Mouse (Mus musculus) midbrain, embryonic 12.5 days (tissue): ENCODE data around the gene Soat1. TPM values are rescaled to one million over a fixed set of nuclear protein-coding genes. Genes with fewer than 3 reads are reported as not detected.
"Not testable (repeated sequence)": the region's sequence is repeated elsewhere in the genome, so short reads cannot be mapped to it uniquely, and the experiment has no call there.

ENCODE experiments used
- ATAC-seq: fragments of 200-750 bp; cut with Nextera tagmentation; 2 replicates; pipeline ENCODE4 v1.8.0; 2017; ENCODE audit warnings: low read depth, moderate TSS enrichment, moderate library complexity; ENCODE audit not compliant: low FRiP score
- H3K27ac ChIP-seq: fragments of 300-500 bp; sonication (generic); replicated peaks from 2 replicates; pipeline ENCODE4 v1.5.1; 2016; ENCODE audit warnings: mild to moderate bottlenecking
- H3K27me3 ChIP-seq: fragments of 300-500 bp; sonication (generic); 2 replicates; pipeline ENCODE4 v1.6.1; 2016; ENCODE audit warnings: mild to moderate bottlenecking
- H3K36me3 ChIP-seq: fragments of 300-500 bp; sonication (generic); 2 replicates; pipeline ENCODE4 v1.6.1; 2016
- H3K4me1 ChIP-seq: fragments of 300-500 bp; sonication (generic); 2 replicates; pipeline ENCODE4 v1.6.1; 2016
- H3K4me2 ChIP-seq: fragments of 300-500 bp; sonication (generic); replicated peaks from 2 replicates; pipeline ENCODE4 v1.6.1; 2016; ENCODE audit warnings: mild to moderate bottlenecking, moderate library complexity
- H3K4me3 ChIP-seq: fragments of 300-500 bp; sonication (generic); 2 replicates; pipeline ENCODE4 v1.5.1; 2016; ENCODE audit warnings: mild to moderate bottlenecking
- H3K9ac ChIP-seq: fragments of 300-500 bp; sonication (generic); replicated peaks from 2 replicates; pipeline ENCODE4 v1.6.1; 2016; ENCODE audit warnings: mild to moderate bottlenecking, moderate library complexity
- H3K9me3 ChIP-seq: fragments of 300-500 bp; sonication (generic); 2 replicates; pipeline ENCODE4 v1.6.1; 2016; ENCODE audit warnings: mild to moderate bottlenecking
- WGBS: fragments of 180-500 bp; shearing (Covaris S2); methylation state at CpG from one replicate; pipeline ENCODE4 v1.1.7; 2016; 5-methylcytosine and 5-hydroxymethylcytosine counted together
- polyA plus RNA-seq: library from polyadenylated mRNA; unstranded; fragments of >200 nt; fragmentation: Nextera tagmentation; extraction: Ambion mirVana; gene quantifications from 2 replicates; pipeline ENCODE4 v1.2.1, GENCODE M21; 2016

The Soat1 gene
- polyA plus RNA-seq, 1 experiment from 2014 or later = 19.3 TPM

- Histone ChIP-seq H3K27ac (no peak overlapping the region), H3K4me1 (peaks cover 4% of the 10 kb centered on the region; the same call in 1 of the 2 replicates), H3K4me2 (no peak overlapping the region), H3K4me3 (no peak overlapping the region), H3K9ac (no peak overlapping the region), H3K27me3 (no peaks in the 10 kb centered on the region), H3K9me3 (no peaks in the 10 kb centered on the region), H3K36me3 (no peaks in the 10 kb centered on the region)
- WGBS = 61% methylated on average over 4 of the region's 4 CpGs
- ATAC-seq = no peak
Observed at GRCm38 (mm10) chr1:156418170-156418569, 56.0 kb downstream of the Soat1 start.

- Histone ChIP-seq H3K4me1 (no peaks in the 10 kb centered on the region), H3K27me3 (no peaks in the 10 kb centered on the region), H3K9ac (no peak overlapping the region), H3K9me3 (no peaks in the 10 kb centered on the region), H3K36me3 (no peaks in the 10 kb centered on the region), H3K27ac (no peak overlapping the region), H3K4me3 (no peak overlapping the region), H3K4me2 (no peak overlapping the region)
- WGBS = 70% methylated on average over 4 of the region's 4 CpGs
- ATAC-seq = no peak
Observed at GRCm38 (mm10) chr1:156408521-156408920, 65.6 kb downstream of the Soat1 start.

GRCm38 (mm10) chr1:156408004-156408403 is 66.1 kb downstream of the Soat1 start:
- Histone ChIP-seq H3K27me3 (no peaks in the 10 kb centered on the region), H3K4me1 (no peaks in the 10 kb centered on the region), H3K4me2 (no peak overlapping the region), H3K36me3 (no peaks in the 10 kb centered on the region), H3K9ac (no peak overlapping the region), H3K27ac (no peak overlapping the region), H3K4me3 (no peak overlapping the region), H3K9me3 (no peaks in the 10 kb centered on the region)
- no peak for ATAC-seq
- 73% methylated on average over 3 of the region's 3 CpGs for WGBS

DNA sequence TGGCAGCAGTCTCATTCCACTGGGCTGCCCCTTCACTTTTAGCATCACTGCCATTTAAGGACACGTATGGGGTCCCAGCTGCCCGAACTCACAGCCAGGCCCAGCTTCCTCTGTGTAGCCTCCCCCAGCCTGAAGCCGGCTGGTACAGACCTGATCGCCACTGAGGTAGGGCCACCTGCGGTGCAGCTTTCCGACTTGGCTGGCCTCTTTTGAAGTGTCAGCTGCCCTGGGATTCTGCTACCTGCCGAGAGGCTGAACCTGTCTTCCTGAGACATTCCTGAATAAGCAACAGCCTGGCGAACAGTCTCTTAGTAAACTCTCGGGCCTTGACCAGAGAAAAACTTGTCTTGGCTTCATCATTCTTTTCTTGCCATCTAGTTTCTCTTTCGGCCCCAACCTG is 70.9 kb downstream of the Soat1 start:
- H3K4me2 ChIP-seq = no peak overlapping the region
- ATAC-seq = no peak
- no peak overlapping the region for H3K27ac ChIP-seq
- 35% methylated on average over 10 of the region's 10 CpGs for WGBS
- no peaks in the 10 kb centered on the region for H3K4me1 ChIP-seq
- no peaks in the 10 kb centered on the region for H3K9me3 ChIP-seq
- H3K36me3 ChIP-seq = no peaks in the 10 kb centered on the region
- H3K9ac ChIP-seq = no peak overlapping the region
- no peak overlapping the region for H3K4me3 ChIP-seq
- H3K27me3 ChIP-seq = no peaks in the 10 kb centered on the region

DNA sequence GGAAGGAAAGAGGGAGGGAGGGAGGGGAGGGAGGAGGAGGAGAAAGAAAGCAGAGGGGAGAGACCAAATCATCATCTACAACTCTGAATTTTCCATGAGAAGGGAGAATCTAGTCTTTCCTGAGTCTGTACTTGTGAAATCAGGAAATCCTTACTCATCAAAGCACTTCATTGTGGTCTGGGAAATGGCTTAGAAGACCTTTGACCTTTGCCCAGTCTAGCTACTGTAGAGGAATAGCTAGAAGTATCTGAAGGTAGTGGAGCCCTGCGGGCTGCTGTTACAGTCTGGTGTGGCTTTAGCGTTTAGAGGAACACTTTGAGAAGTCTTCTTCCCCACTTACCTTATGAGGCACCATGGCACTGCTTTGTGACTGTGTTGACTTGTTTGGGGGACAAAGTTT is 71.6 kb downstream of the Soat1 start:
- Histone ChIP-seq H3K4me2 (no peak overlapping the region), H3K4me3 (no peak overlapping the region), H3K4me1 (no peaks in the 10 kb centered on the region), H3K27me3 (no peaks in the 10 kb centered on the region), H3K36me3 (no peaks in the 10 kb centered on the region), H3K27ac (no peak overlapping the region), H3K9ac (no peak overlapping the region), H3K9me3 (no peaks in the 10 kb centered on the region)
- ATAC-seq = no peak
- 70% methylated on average over 2 of the region's 2 CpGs for WGBS

- ATAC-seq = not testable (repeated sequence)
Observed at GRCm38 (mm10) chr1:156400159-156400558, 74.0 kb downstream of the Soat1 start.

GRCm38 (mm10) chr1:156393148-156393547 is 81.0 kb downstream of the Soat1 start:
- no peak overlapping the region for H3K4me2 ChIP-seq
- H3K27me3 ChIP-seq = no peaks in the 10 kb centered on the region
- ATAC-seq = no peak
- WGBS = 91% methylated on average over 4 of the region's 4 CpGs
- no peaks in the 10 kb centered on the region for H3K36me3 ChIP-seq
- no peak overlapping the region for H3K4me3 ChIP-seq
- H3K9me3 ChIP-seq = no peaks in the 10 kb centered on the region
- H3K4me1 ChIP-seq = no peaks in the 10 kb centered on the region
- no peak overlapping the region for H3K27ac ChIP-seq
- H3K9ac ChIP-seq = no peak overlapping the region

More at GRCm38 (mm10) chr1:156400159-156400558, 74.0 kb downstream of the Soat1 start:
- not testable (repeated sequence) for H3K4me1 ChIP-seq, H3K36me3 ChIP-seq, H3K27me3 ChIP-seq, H3K27ac ChIP-seq, H3K9me3 ChIP-seq, H3K4me3 ChIP-seq, H3K4me2 ChIP-seq, H3K9ac ChIP-seq
- 81% methylated on average over 3 of the region's 3 CpGs for WGBS

- Histone ChIP-seq H3K4me1 (no peaks in the 10 kb centered on the region), H3K27ac (no peak overlapping the region), H3K27me3 (no peaks in the 10 kb centered on the region), H3K4me2 (no peak overlapping the region), H3K9me3 (no peaks in the 10 kb centered on the region), H3K4me3 (no peak overlapping the region), H3K9ac (no peak overlapping the region), H3K36me3 (no peaks in the 10 kb centered on the region)
- WGBS = 75% methylated on average over 3 of the region's 3 CpGs
- no peak for ATAC-seq
Observed at GRCm38 (mm10) chr1:156386880-156387279, 87.3 kb downstream of the Soat1 start.

DNA sequence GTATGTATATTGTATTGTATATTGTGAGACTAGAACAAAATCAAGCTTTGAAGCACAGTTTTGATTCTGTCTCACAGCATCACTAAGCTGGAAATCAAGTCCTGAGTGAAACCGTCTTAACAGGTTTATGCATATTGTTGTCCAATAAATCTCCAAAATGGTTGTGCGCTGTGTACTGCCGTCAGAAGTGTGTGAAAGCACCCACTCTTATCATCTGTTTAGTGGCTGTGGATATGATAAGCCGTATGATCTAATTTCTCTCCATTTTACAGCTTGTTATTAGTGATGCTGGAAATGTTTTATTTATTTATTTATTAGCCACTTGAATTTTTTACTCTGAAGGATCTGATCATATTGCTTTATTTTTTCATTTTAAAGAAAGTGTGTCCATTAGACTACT is 87.9 kb downstream of the Soat1 start:
- Histone ChIP-seq H3K4me3 (no peak overlapping the region), H3K4me2 (no peak overlapping the region), H3K27ac (no peak overlapping the region), H3K9me3 (no peaks in the 10 kb centered on the region), H3K9ac (no peak overlapping the region), H3K36me3 (no peaks in the 10 kb centered on the region), H3K4me1 (no peaks in the 10 kb centered on the region), H3K27me3 (no peaks in the 10 kb centered on the region)
- WGBS = 93% methylated on average over 4 of the region's 4 CpGs
- ATAC-seq = no peak

- no peaks in the 10 kb centered on the region for H3K9me3 ChIP-seq
- no peaks in the 10 kb centered on the region for H3K36me3 ChIP-seq
- no peaks in the 10 kb centered on the region for H3K27me3 ChIP-seq
- no peak for ATAC-seq
- H3K27ac ChIP-seq = no peak overlapping the region
- H3K4me2 ChIP-seq = no peak overlapping the region
- no peak overlapping the region for H3K4me3 ChIP-seq
- no peaks in the 10 kb centered on the region for H3K4me1 ChIP-seq
- 89% methylated on average over 3 of the region's 3 CpGs for WGBS
- H3K9ac ChIP-seq = no peak overlapping the region
Observed at GRCm38 (mm10) chr1:156381217-156381616, 92.9 kb downstream of the Soat1 start.

Other genes starting within 250 kb of the Soat1 start
- gene Tdrd5, start 170.7 kb downstream of the Soat1 start, polyA plus RNA-seq = 0.18 and 0.31 TPM in 2 replicates
- gene Nphs2, start 163.6 kb downstream of the Soat1 start, polyA plus RNA-seq = 0.18 and 0.40 TPM in 2 replicates
- 683 and 713 TPM in 2 replicates for gene Gm2000, start 108.3 kb downstream of the Soat1 start, polyA plus RNA-seq
- gene Axdnd1, start 53.2 kb downstream of the Soat1 start, polyA plus RNA-seq = 0.31 TPM in 1 of 2 replicates, not detected in the other
- gene Gm10031, start 49.7 kb upstream of the Soat1 start, polyA plus RNA-seq = 0.60 and 0.89 TPM in 2 replicates
- 6.2 and 6.4 TPM in 2 replicates for gene Abl2, start 84.5 kb upstream of the Soat1 start, polyA plus RNA-seq
- 2.9 and 4.8 TPM in 2 replicates for gene Tor3a, start 200.0 kb upstream of the Soat1 start, polyA plus RNA-seq
- 27.9 and 28.5 TPM in 2 replicates for gene Fam20b, start 244.8 kb upstream of the Soat1 start, polyA plus RNA-seq